Mouse (Mus musculus) heart, postnatal 14 days (tissue): ENCODE data around the gene Slx1b. TPM values are rescaled to one million over a fixed set of nuclear protein-coding genes. Genes with fewer than 3 reads are reported as not detected.
"Not testable (repeated sequence)": the region's sequence is repeated elsewhere in the genome, so short reads cannot be mapped to it uniquely, and the experiment has no call there.

Experiments used
- DNase-seq, 2 experiments: peaks; one replicate each; pipeline ENCODE4 v3.0.0; 2021 to 2022
- intact Hi-C: fragments of 180-260 bp; cut with DNase I; formaldehyde crosslinking; loops from one replicate; pipeline ENCODE4 v1.15.1; 2025
- long read RNA-seq, 2 experiments: library from polyadenylated mRNA; stranded (forward); transcript quantifications; one replicate each; pipeline ENCODE4 v2.0.0; 2021
- total RNA-seq, 2 experiments: library from RNA; stranded (reverse); gene quantifications; 2 replicates each; pipeline ENCODE4 v1.2.3; 2021

Slx1b gene
- 1 to 10 TPM; 5.7 to 7.7 TPM for total RNA-seq
- long read RNA-seq, experiment 1, transcript Slx1b-203 (6 exons, 3,152 nt): major isoform, 5 of 6 reads
- long read RNA-seq, experiment 1, partial matches to known transcripts: 1 of 6 reads
- long read RNA-seq, experiment 1, other reads (novel, unspliced or antisense): 0 of 6 reads
- long read RNA-seq, experiment 2, transcript Slx1b-203 (6 exons, 3,152 nt): major isoform, 5 of 10 reads
- long read RNA-seq, experiment 2, partial matches to known transcripts: 1 of 10 reads
- long read RNA-seq, experiment 2, other reads (novel, unspliced or antisense): 1 of 10 reads

DNA sequence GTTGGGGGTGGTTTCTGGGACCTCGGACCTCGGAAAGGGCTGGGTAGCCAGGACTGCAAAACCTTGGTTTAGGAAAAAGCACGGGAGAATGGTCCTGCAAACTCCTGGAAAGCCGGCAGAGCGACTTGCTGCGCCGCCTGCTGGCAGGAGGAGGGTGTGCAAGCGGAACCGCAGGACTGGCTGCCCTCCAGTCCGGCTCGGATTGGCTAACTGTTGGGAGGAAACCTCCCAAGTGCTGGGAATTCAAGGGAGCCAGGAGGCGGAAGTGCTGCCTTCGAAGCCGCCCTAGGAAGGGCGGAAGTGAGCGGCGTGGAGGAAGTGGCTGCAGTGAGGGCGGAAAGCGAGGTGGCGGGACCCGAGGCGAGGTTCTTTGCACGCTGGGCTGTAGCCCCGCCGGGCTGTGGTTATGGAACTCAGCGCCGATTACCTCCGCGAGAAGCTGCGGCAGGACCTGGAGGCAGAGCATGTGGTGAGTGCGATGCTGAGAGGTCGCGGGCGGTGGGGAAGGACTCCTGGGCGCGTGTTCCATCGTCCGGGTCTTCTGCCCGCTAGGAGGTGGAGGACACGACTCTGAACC, at the start of gene Slx1b:
TSS of gene Slx1b (minus strand) at position 154 of the 577 bp plus-strand sequence.
- intact Hi-C loops: loop anchor here (5.0 kb wide), 1 partner anchor 208 kb away; the partner anchor contains the start of gene Tufm
- peak; percentile 94 to 95 for DNase-seq

DNA sequence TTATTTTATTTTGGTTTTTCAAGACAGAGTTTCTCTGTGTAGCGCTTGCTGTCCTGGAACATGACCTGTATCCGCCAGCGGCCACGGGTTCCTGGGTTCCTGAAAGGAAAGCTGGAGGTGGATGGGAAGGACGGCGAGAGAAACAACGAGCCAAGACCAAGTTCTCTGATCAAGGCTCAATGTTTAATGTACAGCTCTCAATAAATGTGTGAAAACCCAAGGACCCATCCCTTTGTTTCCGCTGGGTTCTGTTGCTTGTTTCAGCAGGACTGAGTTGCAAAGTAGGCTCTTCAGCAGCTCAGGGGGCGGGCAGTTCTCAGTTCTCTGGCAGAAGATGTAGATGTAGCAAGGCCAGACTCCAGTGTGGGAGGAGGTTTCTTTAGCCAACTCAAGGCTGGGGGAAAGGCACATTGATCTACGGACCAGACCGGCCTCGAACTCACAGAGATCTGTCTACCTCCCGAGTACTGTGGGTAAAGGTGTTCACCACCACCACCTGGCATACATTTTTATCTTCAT, 46.4 kb upstream of the Slx1b start:
- intact Hi-C loops: no loop called here
- no peak for DNase-seq

DNA sequence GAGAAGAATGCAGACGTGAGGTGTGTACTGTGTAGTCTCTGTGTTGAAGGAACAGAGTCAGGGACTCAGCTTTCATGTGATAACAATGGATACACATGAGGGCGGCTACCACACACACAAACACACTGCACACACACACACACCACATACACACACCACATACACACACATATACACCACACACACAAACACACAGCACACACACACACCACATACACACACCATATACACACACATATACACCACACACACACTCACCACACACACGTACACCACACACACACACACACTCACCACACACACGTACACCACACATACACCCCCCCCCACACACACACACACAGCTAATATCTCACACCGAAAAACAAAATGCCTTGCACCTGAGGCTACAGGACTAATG, 45.9 kb upstream of the Slx1b start:
- no peak for DNase-seq
- intact Hi-C loops: no loop called here

DNA sequence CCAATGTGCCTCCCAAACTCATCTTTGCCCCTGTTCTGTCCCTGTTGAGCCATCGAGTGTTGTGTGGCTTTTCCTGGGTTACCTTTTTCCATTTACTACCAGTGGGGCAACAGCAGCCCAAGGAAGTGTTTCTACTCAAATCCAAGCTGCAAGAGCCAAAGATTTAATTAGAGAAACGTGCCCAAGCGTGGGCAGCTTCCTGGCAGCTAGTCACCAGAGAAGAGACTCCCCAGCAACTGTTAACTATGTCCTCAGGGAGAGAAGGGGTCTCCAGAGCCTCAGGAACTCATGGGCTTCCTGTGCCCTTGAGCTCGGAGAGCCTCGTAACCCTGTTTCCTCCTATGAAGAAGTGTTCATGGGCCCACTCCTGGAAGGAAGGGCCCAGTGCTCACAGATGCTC, 45.4 kb upstream of the Slx1b start:
- intact Hi-C loops: no loop called here
- DNase-seq: no peak

DNA sequence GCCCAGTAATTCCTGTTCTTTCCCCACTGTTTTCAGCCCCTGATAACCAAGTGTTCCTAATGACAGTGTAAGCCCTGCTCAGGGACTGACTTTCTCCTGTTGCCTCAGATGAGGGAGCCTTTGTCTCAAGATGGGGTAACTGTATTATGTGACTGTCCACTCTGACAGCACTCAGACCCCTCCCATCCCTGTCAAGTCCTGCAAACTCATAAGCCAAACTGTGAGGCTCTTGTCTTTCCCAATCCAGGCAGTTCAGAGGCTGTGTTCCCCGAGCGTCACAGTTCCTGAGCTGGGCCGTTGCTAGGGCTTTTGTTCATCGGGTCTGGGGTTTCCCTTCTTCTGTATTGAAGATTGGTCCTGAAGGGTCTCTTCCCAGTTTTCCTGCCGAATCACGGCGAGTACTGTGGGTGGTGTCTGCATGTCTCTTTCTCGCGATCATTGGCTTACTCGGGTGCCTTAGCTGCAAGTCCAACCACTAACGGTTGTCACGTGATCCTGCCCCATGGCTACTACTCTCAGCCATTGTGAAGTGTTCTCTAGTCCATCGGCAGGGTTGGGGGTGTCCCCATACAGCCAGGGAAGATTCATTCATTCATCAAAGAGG, 44.6 kb upstream of the Slx1b start:
- DNase-seq: no peak
- intact Hi-C loops: no loop called here

DNA sequence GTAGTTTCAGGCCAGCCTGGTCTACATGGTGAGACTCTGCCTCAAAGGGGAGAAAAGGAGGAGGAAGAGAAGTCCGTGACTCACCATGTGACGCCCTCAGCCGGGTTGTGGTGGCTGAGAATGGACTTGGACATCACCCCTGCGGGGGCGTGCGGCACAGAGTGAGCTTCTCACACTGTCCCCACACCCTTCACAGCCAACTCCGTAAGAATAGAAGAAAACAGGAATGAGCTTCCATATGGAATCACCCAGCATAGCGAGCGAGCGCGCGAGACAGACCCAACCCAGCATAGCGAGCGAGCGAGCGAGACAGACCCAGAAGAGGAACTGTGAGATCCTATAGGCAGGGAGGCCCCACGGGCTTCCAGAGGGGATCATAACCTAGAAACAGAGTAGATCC, 44.0 kb upstream of the Slx1b start:
- intact Hi-C loops: no loop called here
- DNase-seq: no peak

DNA sequence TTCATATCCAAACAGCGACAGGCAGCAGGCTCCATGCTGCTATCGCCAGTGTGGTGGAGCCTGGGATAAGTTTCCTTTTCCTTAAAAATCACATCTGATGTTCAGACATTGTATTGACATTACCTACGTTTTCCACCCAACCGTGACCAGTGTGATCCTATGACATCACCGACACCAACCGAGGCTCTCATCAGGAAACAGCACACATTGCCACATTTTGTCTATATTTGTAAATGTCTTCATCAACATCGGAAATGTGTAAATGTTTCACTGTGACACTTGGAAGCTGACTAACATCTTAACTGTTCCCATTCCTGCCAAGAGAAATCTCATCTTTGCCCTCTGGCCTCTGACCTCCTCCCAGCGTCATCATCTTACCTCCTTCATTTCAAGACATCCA, 40.5 kb upstream of the Slx1b start:
- intact Hi-C loops: no loop called here
- DNase-seq: no peak

DNA sequence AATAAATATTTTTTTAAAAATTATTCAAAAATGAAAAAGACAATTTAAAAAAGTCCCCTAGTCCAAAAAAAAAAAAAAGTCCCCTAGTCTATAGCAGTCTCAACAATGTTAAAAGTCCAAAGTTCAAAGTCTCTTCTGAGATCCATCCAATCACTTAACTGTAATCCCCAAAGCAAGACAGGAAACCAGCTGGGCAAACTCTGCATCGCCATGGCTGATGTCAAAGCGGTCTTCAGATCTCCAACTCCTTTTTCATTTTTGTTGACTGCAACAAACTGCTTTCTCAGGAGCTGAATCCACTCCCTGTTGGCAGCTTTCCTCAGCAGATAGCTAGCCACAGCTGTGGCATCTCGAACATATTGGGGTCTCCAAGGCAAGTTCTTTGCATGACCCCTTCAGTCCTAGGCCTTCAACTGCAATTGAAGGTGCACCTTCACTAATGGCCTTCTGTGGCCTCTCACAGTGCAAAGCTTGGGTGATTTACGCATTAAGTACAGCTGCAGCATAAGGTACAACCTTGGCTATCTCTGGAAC, 34.7 kb upstream of the Slx1b start:
- intact Hi-C loops, DNase-seq: not testable (repeated sequence)

DNA sequence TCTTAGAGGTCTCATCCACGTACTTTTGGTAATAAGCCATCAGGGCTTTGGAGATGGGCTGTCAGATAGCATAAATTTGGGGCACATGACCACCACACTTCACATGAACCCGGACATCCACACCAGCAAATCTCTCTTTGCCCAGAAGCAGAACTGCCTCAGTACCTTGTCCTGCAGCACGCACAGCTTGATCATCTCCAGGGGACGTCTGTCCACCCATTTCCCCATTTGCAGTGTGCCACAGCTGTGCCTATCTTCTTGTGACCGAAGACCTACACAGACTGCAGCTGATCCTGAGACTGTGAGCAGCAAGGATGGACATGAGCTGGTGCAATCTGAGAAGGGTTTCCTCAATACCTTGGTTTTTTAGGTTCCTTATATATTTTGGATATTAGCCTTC, 30.1 kb upstream of the Slx1b start:
- no peak for DNase-seq
- intact Hi-C loops: no loop called here

DNA sequence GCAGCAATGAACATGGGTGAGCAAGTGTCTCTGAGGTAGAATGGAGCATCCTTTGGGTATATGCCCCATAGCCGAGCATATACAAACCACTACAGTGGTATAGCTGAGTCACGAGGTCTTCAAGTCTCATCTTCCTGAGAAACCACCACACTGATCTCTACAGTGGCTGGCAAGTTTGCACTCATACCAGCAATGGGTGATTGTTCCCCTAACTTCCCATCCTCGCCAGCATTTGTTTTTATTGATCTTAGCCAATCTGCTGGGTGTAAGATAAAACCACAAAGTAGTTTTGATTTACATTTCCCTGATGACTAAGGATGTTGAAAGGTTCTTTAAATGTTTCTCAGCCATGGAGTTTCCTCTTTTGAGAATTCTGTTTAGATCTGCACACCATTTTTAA, 29.5 kb upstream of the Slx1b start:
- intact Hi-C loops: no loop called here
- DNase-seq: no peak

DNA sequence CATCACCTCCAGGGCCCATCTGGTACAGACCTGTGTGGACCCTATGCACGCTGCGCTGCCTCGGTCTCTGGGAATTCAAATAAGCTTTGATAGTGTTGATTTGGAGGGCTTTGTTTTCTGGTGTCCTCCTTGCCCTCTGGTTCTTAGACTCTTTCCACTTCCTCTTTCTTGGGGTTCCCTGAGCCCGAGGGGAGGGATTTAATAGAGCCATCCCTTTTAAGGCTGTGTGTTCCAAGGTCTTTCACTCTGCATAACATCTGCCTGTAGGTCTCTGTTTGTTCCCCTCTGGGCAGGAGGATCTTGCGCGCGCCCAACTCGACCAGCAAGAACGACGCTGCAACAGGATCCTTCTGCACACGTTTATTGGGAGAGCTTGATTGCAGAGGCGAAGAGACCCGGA, 26.1 kb upstream of the Slx1b start:
- DNase-seq: no peak
- intact Hi-C loops: no loop called here

DNA sequence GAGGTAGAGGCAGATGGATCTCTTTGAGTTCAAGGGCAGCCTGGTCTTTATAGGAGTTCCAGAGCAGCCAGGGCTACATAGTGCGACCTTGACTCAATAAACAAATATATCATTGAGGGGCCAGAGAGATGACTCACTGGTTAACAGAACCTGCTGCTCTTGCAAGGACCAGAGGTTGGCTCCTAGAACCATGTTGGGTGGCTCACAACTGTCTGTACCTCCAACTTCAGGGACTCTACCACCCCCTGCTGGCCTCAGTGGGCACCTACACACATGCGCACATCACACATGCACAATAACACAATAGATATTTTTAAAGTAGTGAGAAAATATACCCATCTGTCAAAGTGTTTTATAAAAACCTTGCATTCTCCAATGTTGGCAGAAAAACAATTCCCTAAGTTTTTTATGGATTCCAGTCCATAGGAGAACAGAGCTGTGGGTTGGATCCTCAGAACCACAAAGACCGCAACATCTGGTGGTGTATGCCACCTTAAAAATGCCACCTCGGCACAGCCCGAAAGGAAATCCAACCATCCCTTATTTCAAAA, 23.3 kb upstream of the Slx1b start:
- intact Hi-C loops: no loop called here
- no peak for DNase-seq

DNA sequence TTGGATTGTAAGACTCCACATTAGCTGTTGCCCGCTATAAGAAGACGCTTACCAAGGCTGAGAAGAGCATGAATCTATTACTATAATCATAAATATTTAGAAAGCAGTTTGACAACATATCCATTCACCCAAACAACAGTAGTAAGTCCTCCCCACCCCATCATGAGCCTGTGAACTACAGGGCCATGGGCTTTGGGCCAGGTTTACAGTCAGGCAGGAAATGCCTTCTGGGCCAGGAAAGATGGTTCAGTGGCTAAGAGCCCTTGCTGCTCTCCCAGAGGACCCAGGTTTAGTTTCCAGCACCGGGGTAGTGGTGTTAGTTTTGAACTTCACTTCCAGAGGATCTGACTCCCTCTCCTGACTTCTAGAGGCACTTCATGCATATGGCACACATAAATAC, 22.0 kb upstream of the Slx1b start:
- intact Hi-C loops: no loop called here
- DNase-seq: no peak

DNA sequence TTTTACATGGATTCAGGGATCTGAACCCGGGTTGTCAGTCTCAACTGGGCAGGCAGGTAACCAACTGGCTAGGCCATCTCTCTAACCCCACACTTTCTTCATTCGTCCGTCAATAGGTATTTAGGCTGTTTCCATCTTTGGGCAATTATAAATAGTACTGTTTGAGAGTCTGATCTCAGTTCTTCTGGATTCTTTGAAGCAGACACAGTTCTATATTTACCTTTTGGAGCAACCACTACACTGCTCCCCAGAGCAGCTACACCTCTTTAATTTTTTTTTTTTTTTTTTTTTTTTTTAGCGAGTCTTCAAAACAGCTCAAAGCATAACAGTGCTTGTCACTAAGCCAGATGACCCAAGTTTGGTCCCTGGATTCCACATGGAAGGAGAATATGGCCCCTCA, 20.1 kb upstream of the Slx1b start:
- intact Hi-C loops: no loop called here
- no peak for DNase-seq

DNA sequence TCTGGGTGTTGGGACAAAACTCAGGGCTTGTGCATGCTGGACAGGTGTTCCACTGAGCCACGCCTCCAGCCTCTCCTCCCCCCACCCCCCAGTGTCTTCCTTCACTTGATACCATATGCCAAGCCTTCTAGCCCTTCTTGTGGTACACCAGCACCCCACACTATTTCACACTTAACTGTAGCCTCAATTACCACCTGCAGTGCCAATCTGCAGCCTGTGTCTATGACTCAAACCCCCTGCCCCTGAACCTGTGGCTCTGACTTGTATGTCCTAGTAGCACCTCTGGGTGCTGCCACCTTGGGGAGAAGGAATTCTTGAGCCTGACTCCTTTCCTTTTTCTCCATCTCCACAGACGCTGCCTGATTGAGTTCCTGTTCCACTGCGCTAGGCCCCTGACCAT, 16.3 kb upstream of the Slx1b start:
- intact Hi-C loops: no loop called here

DNA sequence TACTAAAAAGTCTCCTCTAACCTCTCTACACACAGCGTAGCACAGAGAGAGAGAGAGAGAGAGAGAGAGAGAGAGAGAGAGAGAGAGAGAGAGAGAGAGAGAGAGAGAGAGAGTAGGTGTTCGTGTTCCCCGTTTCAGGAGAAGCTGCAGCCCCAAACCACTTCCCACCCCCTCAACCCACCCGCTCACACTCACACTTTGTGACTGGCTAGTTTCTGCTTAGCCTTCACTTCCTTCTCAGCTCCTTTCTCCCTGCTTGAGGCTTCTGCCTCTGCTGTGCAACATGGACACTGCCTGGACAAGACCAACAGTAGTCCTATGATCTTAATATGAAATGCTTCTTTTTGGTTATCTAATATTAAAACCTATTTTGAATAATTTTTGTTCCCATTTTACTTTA, 14.7 kb upstream of the Slx1b start:
- intact Hi-C loops: no loop called here
- no peak for DNase-seq

More for the DNA sequence above, 16.3 kb upstream of the Slx1b start:
- DNase-seq: no peak

DNA sequence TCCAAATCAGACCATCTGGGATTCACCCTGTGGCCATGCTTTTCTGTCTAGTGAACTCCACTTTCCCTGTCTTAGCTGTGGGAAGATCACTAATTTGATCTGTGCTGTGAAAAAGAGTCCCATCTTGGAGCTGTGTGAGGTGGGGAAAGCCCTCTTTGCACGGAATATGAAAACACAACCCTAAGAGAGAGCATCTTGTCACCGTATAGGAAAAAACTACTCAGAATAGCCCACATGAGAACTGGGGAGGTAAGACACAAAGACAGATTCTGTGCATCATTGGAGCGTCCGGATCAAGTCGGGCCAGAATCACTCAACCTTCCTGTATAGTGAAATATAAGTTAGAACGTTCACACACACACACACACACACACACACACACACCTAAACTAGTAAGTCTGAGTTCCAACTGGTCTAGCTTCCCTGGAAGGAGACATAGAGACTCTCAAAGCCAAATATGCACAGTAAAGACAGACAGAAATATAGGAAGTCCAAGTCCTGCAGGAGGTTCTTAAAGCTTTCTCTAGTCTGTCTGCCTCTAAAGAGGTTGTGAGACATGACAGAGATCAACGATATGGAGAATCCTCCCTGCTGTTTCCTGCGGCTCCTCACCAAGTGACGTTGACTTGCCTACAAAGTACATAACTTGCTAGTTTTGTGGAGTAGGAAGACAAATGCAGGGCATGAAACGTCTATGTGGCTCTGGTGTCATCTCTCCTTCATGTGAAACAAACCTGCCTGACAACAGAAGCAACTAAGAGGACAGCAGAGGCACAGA, 12.8 kb upstream of the Slx1b start:
- DNase-seq: no peak
- intact Hi-C loops: no loop called here

DNA sequence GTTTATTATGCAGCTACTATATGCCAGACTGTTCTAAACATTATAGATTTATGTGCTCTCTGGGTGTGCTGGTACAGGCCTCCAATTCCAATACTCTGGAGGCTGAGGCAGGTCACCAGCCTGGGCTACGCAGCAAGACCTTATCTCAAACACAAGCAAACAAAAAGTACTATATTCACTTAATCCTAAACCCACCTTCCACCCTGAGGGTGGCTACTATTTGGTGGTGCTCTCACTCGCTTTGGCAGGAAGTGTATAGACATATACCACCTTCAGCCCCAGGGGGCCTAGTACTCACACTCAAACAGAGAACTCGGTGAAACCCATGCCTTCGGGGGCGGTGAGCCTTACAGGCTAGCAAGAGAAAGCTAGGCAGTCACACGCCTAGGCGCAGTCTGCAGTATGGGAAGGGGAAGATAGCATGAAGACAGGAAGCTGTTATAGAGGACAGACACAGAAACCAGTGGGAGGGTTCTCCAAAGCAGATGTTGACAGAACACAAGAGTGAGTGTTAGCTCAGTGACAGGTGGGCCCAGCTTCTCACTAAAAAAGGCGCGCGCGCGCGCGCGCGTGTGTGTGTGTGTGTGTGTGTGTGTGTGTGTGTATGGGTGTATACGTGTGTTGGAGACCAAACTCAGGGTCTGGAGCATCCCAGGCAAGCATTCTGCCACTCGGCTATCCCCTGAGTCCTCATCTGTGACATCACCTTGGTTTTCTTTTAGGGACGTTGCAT, 12.0 kb upstream of the Slx1b start, which contains the start of gene Coro1a:
TSS of gene Coro1a (minus strand) at position 346 of the 733 bp plus-strand sequence.
- intact Hi-C loops: no loop called here
- no peak for DNase-seq

DNA sequence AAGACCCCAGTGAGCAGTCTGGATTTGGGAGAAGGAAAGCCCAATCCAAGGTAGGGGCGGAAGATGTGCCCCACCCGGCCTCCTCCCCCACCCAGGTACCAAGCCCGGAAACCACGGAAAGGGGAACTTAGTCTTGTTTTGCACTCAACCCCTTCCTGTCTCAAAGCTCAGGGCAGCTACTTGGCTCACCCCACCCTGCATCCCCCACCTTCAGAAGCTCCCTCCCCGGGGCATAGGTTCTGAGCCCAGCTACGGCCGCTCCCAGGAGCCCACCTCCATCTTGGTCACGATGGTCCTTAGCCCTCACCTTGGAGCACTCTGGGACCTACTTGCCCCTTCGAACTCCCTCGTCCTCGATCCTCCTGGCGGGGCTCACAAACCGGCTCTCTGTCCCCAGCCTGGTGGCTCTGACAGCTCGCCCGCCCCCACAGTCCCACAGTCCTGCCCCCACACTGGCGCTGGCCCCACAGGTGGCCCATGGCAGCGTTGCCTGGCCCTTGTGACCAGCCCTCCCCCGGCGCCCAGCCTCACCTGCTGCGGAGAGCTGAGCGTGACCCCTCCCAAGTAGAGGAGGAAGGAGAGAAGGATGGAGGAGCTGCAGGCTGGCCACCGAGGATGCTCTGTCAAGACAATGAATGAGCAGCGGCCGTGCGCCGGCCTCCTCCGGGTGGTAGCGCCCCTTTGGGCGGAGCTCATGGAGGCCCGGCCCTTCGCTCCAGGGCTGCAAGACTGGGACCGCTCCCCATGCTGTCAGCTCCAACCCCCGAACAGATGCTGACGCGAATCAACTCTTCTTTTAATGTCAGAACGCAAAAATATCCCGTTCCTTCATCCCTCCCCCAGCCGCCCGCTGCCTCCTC, 8.8 kb upstream of the Slx1b start:
- intact Hi-C loops: no loop called here
- peak; percentile 74 to 82 for DNase-seq
